Comparison of ENCODE assay signal across 29 mouse cellular contexts in genomic region chr2:126537654-126538053, GRCm38 (mm10). TPM values are rescaled to one million over a fixed set of nuclear protein-coding genes. Genes with fewer than 3 reads are reported as not detected.
"Had no signal": no experiment of that assay in that cellular context is flagged by ENCODE, and none has a peak within 500 bp of the region (broad histone marks: within the 10 kb centered on the region; RNA-seq: fewer than 3 reads in every experiment).

No protein-coding gene starts in this region.

- H3K4me1 ChIP-seq: embryonic facial prominence, embryonic 10.5 days; embryonic facial prominence, embryonic 12.5 days; embryonic facial prominence, embryonic 13.5 days; embryonic facial prominence, embryonic 15.5 days; forebrain, embryonic 10.5 days; forebrain, embryonic 12.5 days; forebrain, embryonic 13.5 days; forebrain, embryonic 15.5 days had no signal

- ATAC-seq: forebrain, embryonic 13.5 days; forebrain, embryonic 14.5 days; forebrain, embryonic 15.5 days; forebrain, embryonic 16.5 days; forebrain, postnatal 0 days had no signal

- DNase-seq: cerebellum, adult 18-20 months; cerebellum, adult 2 months; cerebellum, adult 8-10 months; cerebellum, adult 9-10 months; cerebellum, adult 9-11 months; cerebellum, postnatal 10 days; cerebellum, postnatal 14 days; cerebellum, postnatal 25 days; cerebellum, postnatal 36 days; embryo, embryonic 11 days; forebrain, postnatal 0 days; gastrocnemius, adult 2 months; gastrocnemius, postnatal 10 days; gastrocnemius, postnatal 14 days; gastrocnemius, postnatal 25 days; gastrocnemius, postnatal 36 days had no signal

- H3K9ac ChIP-seq: embryonic facial prominence, embryonic 12.5 days; embryonic facial prominence, embryonic 13.5 days; embryonic facial prominence, embryonic 15.5 days; forebrain, embryonic 12.5 days; forebrain, embryonic 13.5 days; forebrain, embryonic 15.5 days; forebrain, postnatal 0 days had no signal

- H3K4me2 ChIP-seq: embryonic facial prominence, embryonic 12.5 days; embryonic facial prominence, embryonic 13.5 days; embryonic facial prominence, embryonic 15.5 days; forebrain, embryonic 12.5 days; forebrain, embryonic 13.5 days; forebrain, embryonic 15.5 days had no signal

- H3K4me3 ChIP-seq: embryonic facial prominence, embryonic 10.5 days; embryonic facial prominence, embryonic 12.5 days; embryonic facial prominence, embryonic 13.5 days; embryonic facial prominence, embryonic 15.5 days; erythroblast, embryonic 14.5 days; forebrain, embryonic 10.5 days; forebrain, embryonic 12.5 days; forebrain, embryonic 13.5 days; forebrain, embryonic 15.5 days; gastrocnemius, adult 2 months had no signal

- H3K27me3 ChIP-seq: embryonic facial prominence, embryonic 12.5 days; embryonic facial prominence, embryonic 13.5 days; embryonic facial prominence, embryonic 15.5 days; forebrain, embryonic 12.5 days; forebrain, embryonic 13.5 days; forebrain, embryonic 15.5 days had no signal

- H3K9me3 ChIP-seq: embryonic facial prominence, embryonic 10.5 days; embryonic facial prominence, embryonic 12.5 days; embryonic facial prominence, embryonic 13.5 days; embryonic facial prominence, embryonic 15.5 days; forebrain, embryonic 10.5 days; forebrain, embryonic 12.5 days; forebrain, embryonic 13.5 days; forebrain, embryonic 15.5 days had no signal

- H3K36me3 ChIP-seq: embryonic facial prominence, embryonic 10.5 days; embryonic facial prominence, embryonic 12.5 days; embryonic facial prominence, embryonic 13.5 days; embryonic facial prominence, embryonic 15.5 days; forebrain, embryonic 10.5 days; forebrain, embryonic 12.5 days; forebrain, embryonic 15.5 days had no signal

- H3K27ac ChIP-seq: embryonic facial prominence, embryonic 10.5 days; embryonic facial prominence, embryonic 12.5 days; embryonic facial prominence, embryonic 13.5 days; embryonic facial prominence, embryonic 15.5 days; forebrain, embryonic 10.5 days; forebrain, embryonic 12.5 days; forebrain, embryonic 13.5 days; forebrain, embryonic 15.5 days; gastrocnemius, adult 2 months had no signal

RNA-seq across cellular contexts. Expression of gene Slc27a2, which starts 14.6 kb away (rescaled TPM):
- total RNA-seq: gastrocnemius, adult 2 months; gastrocnemius, postnatal 25 days; gastrocnemius, postnatal 36 days; granulocyte monocyte progenitor cell, adult 5-6 weeks had no signal
- polyA plus RNA-seq: erythroblast, embryonic 14.5 days had no signal

RNA-seq across cellular contexts. Expression of gene Atp8b4, which starts 37.2 kb away (rescaled TPM):
- total RNA-seq: forebrain, postnatal 0 days had no signal
- polyA plus RNA-seq: cortical plate, adult 2 months; erythroblast, embryonic 14.5 days; forebrain, embryonic 13.5 days; forebrain, embryonic 16.5 days had no signal
